Mouse (Mus musculus) MN1 (cell line): ENCODE measurements around the gene Actr8.
A peak's percentile ranks its signal among the peaks of the same experiment; 100 is the strongest.

Source experiments
- DNase-seq: peaks from one replicate; pipeline ENCODE4 v3.0.0-alpha.2; 2016; ENCODE audit warnings: low spot score

Actr8 gene

GRCm38 (mm10) chr14:29996000-29996751, 18.0 kb downstream of the Actr8 start:
- no peak for DNase-seq

- no peak for DNase-seq
These were observed 19.2 kb downstream of the Actr8 start for GRCm38 (mm10) chr14:29997345-29997744.

GRCm38 (mm10) chr14:29998747-29999474, 20.8 kb downstream of the Actr8 start:
- DNase-seq: no peak

GRCm38 (mm10) chr14:29999475-29999811, 21.3 kb downstream of the Actr8 start:
- DNase-seq: no peak

GRCm38 (mm10) chr14:30008733-30009575, 30.8 kb downstream of the Actr8 start, which contains the start of the genes Il17rb and Chdh:
Gene Il17rb (minus strand): TSS chr14:30008896.
Gene Chdh (plus strand): TSS chr14:30009023.
- DNase-seq: peak; percentile 70

GRCm38 (mm10) chr14:30009864-30010560, 31.9 kb downstream of the Actr8 start:
- DNase-seq: peak; percentile 56

- peak; percentile 62 for DNase-seq
These were observed 33.9 kb downstream of the Actr8 start for GRCm38 (mm10) chr14:30011886-30012560.

GRCm38 (mm10) chr14:30014487-30014886, 36.4 kb downstream of the Actr8 start:
- no peak for DNase-seq

GRCm38 (mm10) chr14:30015008-30015407, 36.9 kb downstream of the Actr8 start:
- no peak for DNase-seq

GRCm38 (mm10) chr14:30016666-30017065, 38.5 kb downstream of the Actr8 start:
- DNase-seq: no peak

- DNase-seq: no peak
These were observed 39.8 kb downstream of the Actr8 start for GRCm38 (mm10) chr14:30017794-30018462.

GRCm38 (mm10) chr14:30018463-30018801, 40.3 kb downstream of the Actr8 start:
- no peak for DNase-seq

- DNase-seq: no peak
These were observed 40.7 kb downstream of the Actr8 start for GRCm38 (mm10) chr14:30018846-30019245.

GRCm38 (mm10) chr14:30019375-30019774, 41.2 kb downstream of the Actr8 start:
- no peak for DNase-seq

- DNase-seq: no peak
These were observed 41.8 kb downstream of the Actr8 start for GRCm38 (mm10) chr14:30019792-30020575.

GRCm38 (mm10) chr14:30022471-30022870, 44.3 kb downstream of the Actr8 start:
- DNase-seq: no peak

GRCm38 (mm10) chr14:30024387-30024786, 46.2 kb downstream of the Actr8 start:
- peak; percentile 55 for DNase-seq

GRCm38 (mm10) chr14:30027378-30027777, 49.2 kb downstream of the Actr8 start:
- DNase-seq: no peak

- DNase-seq: no peak
These were observed 55.3 kb downstream of the Actr8 start for GRCm38 (mm10) chr14:30033405-30033804.

GRCm38 (mm10) chr14:30038431-30038830, 60.3 kb downstream of the Actr8 start:
- DNase-seq: no peak
